Mouse (Mus musculus) megakaryocyte progenitor cell, adult 5-6 weeks (primary cell): Measurements from ENCODE around the gene Akap7. TPM values are rescaled to one million over a fixed set of nuclear protein-coding genes. Genes with fewer than 3 reads are reported as not detected.

Experiments
- ATAC-seq: replicated peaks from 2 replicates; pipeline ENCODE4 v1.8.0; 2016; ENCODE audit warnings: mild to moderate bottlenecking, moderate TSS enrichment, inconsistent platforms; ENCODE audit not compliant: poor library complexity
- total RNA-seq, 2 experiments: library from RNA; stranded (forward) in 1 of 2; stranded (reverse) in 1 of 2; fragments of 157-497, 149-512 nt in 1 of 2; fragments of 200-1000 nt in 1 of 2; gene quantifications; 2 replicates each; pipeline versions ENCODE4 v1.2.3 to v1.2.4; 2015 to 2017

The Akap7 gene
- total RNA-seq, 2 experiments from 2014 or later: 17.2 to 18.8 TPM

- peak; percentile 3 for ATAC-seq
Measured at GRCm38 (mm10) chr10:25298264-25298671, 9.4 kb downstream of the Akap7 start.

GRCm38 (mm10) chr10:25297666-25298263 lies 9.9 kb downstream of the Akap7 start:
- 0 out of 2 replicates have a peak, but pooled peaks have one; percentile 1 for ATAC-seq

- ATAC-seq: peak; percentile 60
Measured at GRCm38 (mm10) chr10:25296657-25297369, 10.9 kb downstream of the Akap7 start.

GRCm38 (mm10) chr10:25296286-25296656 lies 11.4 kb downstream of the Akap7 start:
- no peak for ATAC-seq

GRCm38 (mm10) chr10:25295836-25296235 lies 11.8 kb downstream of the Akap7 start:
- ATAC-seq: no peak

- 0 out of 2 replicates have a peak, but pooled peaks have one; percentile 9 for ATAC-seq
Measured at GRCm38 (mm10) chr10:25294999-25295398, 12.7 kb downstream of the Akap7 start.

GRCm38 (mm10) chr10:25293796-25294195 lies 13.9 kb downstream of the Akap7 start:
- no peak for ATAC-seq

- ATAC-seq: no peak
Measured at GRCm38 (mm10) chr10:25291053-25291452, 16.6 kb downstream of the Akap7 start.

GRCm38 (mm10) chr10:25285100-25285811 lies 22.4 kb downstream of the Akap7 start:
- no peak for ATAC-seq

GRCm38 (mm10) chr10:25284427-25285099 lies 23.1 kb downstream of the Akap7 start:
- peak; percentile 99 for ATAC-seq

- no peak for ATAC-seq
Measured at GRCm38 (mm10) chr10:25283397-25283796, 24.3 kb downstream of the Akap7 start.

GRCm38 (mm10) chr10:25280141-25280540 lies 27.5 kb downstream of the Akap7 start:
- no peak for ATAC-seq

- ATAC-seq: no peak
Measured at GRCm38 (mm10) chr10:25279406-25279805, 28.3 kb downstream of the Akap7 start.

GRCm38 (mm10) chr10:25275492-25275891 lies 32.2 kb downstream of the Akap7 start:
- no peak for ATAC-seq

- ATAC-seq: no peak
Measured at GRCm38 (mm10) chr10:25274621-25275330, 32.9 kb downstream of the Akap7 start.

GRCm38 (mm10) chr10:25273731-25274130 lies 33.9 kb downstream of the Akap7 start:
- ATAC-seq: no peak

- ATAC-seq: no peak
Measured at GRCm38 (mm10) chr10:25271756-25272155, 35.9 kb downstream of the Akap7 start.

GRCm38 (mm10) chr10:25271207-25271606 lies 36.5 kb downstream of the Akap7 start:
- no peak for ATAC-seq

GRCm38 (mm10) chr10:25268476-25269351 lies 39.0 kb downstream of the Akap7 start:
- peak; percentile 96 for ATAC-seq

- no peak for ATAC-seq
Measured at GRCm38 (mm10) chr10:25261176-25261575, 46.5 kb downstream of the Akap7 start.
